Mouse (Mus musculus) stomach, embryonic 15.5 days (tissue): ENCODE measurements around the gene 1700129C05Rik. TPM values are rescaled to one million over a fixed set of nuclear protein-coding genes. Genes with fewer than 3 reads are reported as not detected.

Source experiments
- polyA plus RNA-seq: library from polyadenylated mRNA; unstranded; fragments of >200 nt; fragmentation: Nextera tagmentation; extraction: Ambion mirVana; gene quantifications from 2 replicates; pipeline ENCODE4 v1.2.1, GENCODE M21; 2015

The 1700129C05Rik gene
- polyA plus RNA-seq, 1 experiment from 2014 or later, result not detected

Other genes with a start within 250 kb of the 1700129C05Rik start
- gene Gm5142, start 35.9 kb upstream of the 1700129C05Rik start, polyA plus RNA-seq, result not detected in 2 replicates
- gene Rcbtb1, start 58.3 kb upstream of the 1700129C05Rik start, polyA plus RNA-seq, result 47.4 and 52.7 TPM in 2 replicates
- gene Gm6904, start 117.3 kb upstream of the 1700129C05Rik start, polyA plus RNA-seq, result not detected in 2 replicates
- gene Phf11a, start 154.6 kb upstream of the 1700129C05Rik start, polyA plus RNA-seq, result 0.17 and 0.18 TPM in 2 replicates
- 0.84 and 1.6 TPM in 2 replicates for gene Phf11b, start 198.5 kb upstream of the 1700129C05Rik start, polyA plus RNA-seq
- 3.5 and 3.6 TPM in 2 replicates for gene Phf11d, start 222.6 kb upstream of the 1700129C05Rik start, polyA plus RNA-seq